Mouse (Mus musculus): ENCODE results near the gene Cfap61.

The Cfap61 gene

GRCm38 (mm10) chr2:146130514-146130913 is 195.9 kb downstream of the Cfap61 start:
- no peak for DNase-seq (ENCODE audit: extremely low read depth, insufficient read length, low spot score)

GRCm38 (mm10) chr2:146134275-146134674 is 199.7 kb downstream of the Cfap61 start:
- DNase-seq (ENCODE audit: extremely low read depth, insufficient read length, low spot score) = no peak

GRCm38 (mm10) chr2:146140711-146141110 is 206.1 kb downstream of the Cfap61 start:
- no peak for DNase-seq (ENCODE audit: extremely low read depth, insufficient read length, low spot score)

- no peak for DNase-seq (ENCODE audit: extremely low read depth, insufficient read length, low spot score)
These were observed 212.7 kb downstream of the Cfap61 start for GRCm38 (mm10) chr2:146147306-146147705.

- no peak for DNase-seq (ENCODE audit: extremely low read depth, insufficient read length, low spot score)
These were observed 213.2 kb downstream of the Cfap61 start for GRCm38 (mm10) chr2:146147801-146148200.

- no peak for DNase-seq (ENCODE audit: extremely low read depth, insufficient read length, low spot score)
These were observed 214.8 kb downstream of the Cfap61 start for GRCm38 (mm10) chr2:146149206-146149974.

- DNase-seq (ENCODE audit: extremely low read depth, insufficient read length, low spot score) = no peak
These were observed 233.6 kb downstream of the Cfap61 start for GRCm38 (mm10) chr2:146168017-146168803.

- no peak for DNase-seq (ENCODE audit: extremely low read depth, insufficient read length, low spot score)
These were observed 234.9 kb downstream of the Cfap61 start for GRCm38 (mm10) chr2:146169492-146169891.

GRCm38 (mm10) chr2:146172106-146172505 is 237.5 kb downstream of the Cfap61 start:
- no peak for DNase-seq (ENCODE audit: extremely low read depth, insufficient read length, low spot score)

GRCm38 (mm10) chr2:146174173-146174572 is 239.6 kb downstream of the Cfap61 start:
- no peak for DNase-seq (ENCODE audit: extremely low read depth, insufficient read length, low spot score)

GRCm38 (mm10) chr2:146178718-146179117 is 244.1 kb downstream of the Cfap61 start:
- no peak for DNase-seq (ENCODE audit: extremely low read depth, insufficient read length, low spot score)

- DNase-seq (ENCODE audit: extremely low read depth, insufficient read length, low spot score) = no peak
These were observed 249.5 kb downstream of the Cfap61 start for GRCm38 (mm10) chr2:146183830-146184793.

GRCm38 (mm10) chr2:146196126-146196525 is 261.5 kb downstream of the Cfap61 start:
- DNase-seq (ENCODE audit: extremely low read depth, insufficient read length, low spot score) = no peak

- no peak for DNase-seq (ENCODE audit: extremely low read depth, insufficient read length, low spot score)
These were observed 263.4 kb downstream of the Cfap61 start for GRCm38 (mm10) chr2:146197947-146198346.

- no peak for DNase-seq (ENCODE audit: extremely low read depth, insufficient read length, low spot score)
These were observed 276.4 kb downstream of the Cfap61 start for GRCm38 (mm10) chr2:146210968-146211367.

- no peak for DNase-seq (ENCODE audit: extremely low read depth, insufficient read length, low spot score)
These were observed 280.1 kb downstream of the Cfap61 start for GRCm38 (mm10) chr2:146214715-146215114.

- DNase-seq (ENCODE audit: extremely low read depth, insufficient read length, low spot score) = no peak
These were observed 281.8 kb downstream of the Cfap61 start for GRCm38 (mm10) chr2:146216111-146217064.

GRCm38 (mm10) chr2:146217227-146217980 is 282.8 kb downstream of the Cfap61 start:
- no peak for DNase-seq (ENCODE audit: extremely low read depth, insufficient read length, low spot score)

- no peak for DNase-seq (ENCODE audit: extremely low read depth, insufficient read length, low spot score)
These were observed 283.6 kb downstream of the Cfap61 start for GRCm38 (mm10) chr2:146218161-146218691.
